Mouse (Mus musculus) layer of hippocampus, adult 8-10 months (tissue): ENCODE measurements around the gene Mindy1. TPM values are rescaled to one million over a fixed set of nuclear protein-coding genes. Genes with fewer than 3 reads are reported as not detected.
A peak's percentile ranks its signal among the peaks of the same experiment; 100 is the strongest.

Experiments
- DNase-seq, 2 experiments: peaks; one replicate each; pipeline ENCODE4 v3.0.0; 2022; ENCODE audit warnings: low spot score in 2 of 2
- total RNA-seq, 4 experiments: library from RNA; stranded (reverse); gene quantifications; 2 replicates each; pipeline ENCODE4 v1.2.4; 2022

Mindy1 gene
- total RNA-seq, 4 experiments from 2014 or later = 20.7 to 28.4 (median 23.9) TPM

- DNase-seq = no peak
Observed at GRCm38 (mm10) chr3:95293537-95293936, 12.4 kb downstream of the Mindy1 start.

- no peak for DNase-seq
Observed at GRCm38 (mm10) chr3:95294316-95294715, 13.2 kb downstream of the Mindy1 start.

DNA sequence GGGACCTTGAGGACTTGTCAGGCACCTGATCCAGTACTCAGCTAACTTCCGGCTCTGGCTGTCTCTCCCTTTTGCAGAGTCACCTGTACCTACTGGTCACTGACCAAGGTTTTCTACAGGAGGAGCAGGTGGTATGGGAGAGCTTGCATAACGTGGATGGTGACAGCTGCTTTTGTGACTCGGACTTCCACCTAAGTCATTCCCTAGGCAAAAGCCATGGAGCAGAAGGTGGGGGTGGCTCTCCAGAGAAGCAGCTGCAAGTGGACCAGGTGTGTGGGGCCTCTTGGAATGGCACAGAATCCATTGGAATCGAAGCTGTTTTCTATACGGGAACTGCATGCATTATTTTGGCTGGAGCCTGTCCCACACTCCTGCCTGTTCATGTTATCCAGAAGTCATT is 13.6 kb downstream of the Mindy1 start:
- no peak for DNase-seq

DNA sequence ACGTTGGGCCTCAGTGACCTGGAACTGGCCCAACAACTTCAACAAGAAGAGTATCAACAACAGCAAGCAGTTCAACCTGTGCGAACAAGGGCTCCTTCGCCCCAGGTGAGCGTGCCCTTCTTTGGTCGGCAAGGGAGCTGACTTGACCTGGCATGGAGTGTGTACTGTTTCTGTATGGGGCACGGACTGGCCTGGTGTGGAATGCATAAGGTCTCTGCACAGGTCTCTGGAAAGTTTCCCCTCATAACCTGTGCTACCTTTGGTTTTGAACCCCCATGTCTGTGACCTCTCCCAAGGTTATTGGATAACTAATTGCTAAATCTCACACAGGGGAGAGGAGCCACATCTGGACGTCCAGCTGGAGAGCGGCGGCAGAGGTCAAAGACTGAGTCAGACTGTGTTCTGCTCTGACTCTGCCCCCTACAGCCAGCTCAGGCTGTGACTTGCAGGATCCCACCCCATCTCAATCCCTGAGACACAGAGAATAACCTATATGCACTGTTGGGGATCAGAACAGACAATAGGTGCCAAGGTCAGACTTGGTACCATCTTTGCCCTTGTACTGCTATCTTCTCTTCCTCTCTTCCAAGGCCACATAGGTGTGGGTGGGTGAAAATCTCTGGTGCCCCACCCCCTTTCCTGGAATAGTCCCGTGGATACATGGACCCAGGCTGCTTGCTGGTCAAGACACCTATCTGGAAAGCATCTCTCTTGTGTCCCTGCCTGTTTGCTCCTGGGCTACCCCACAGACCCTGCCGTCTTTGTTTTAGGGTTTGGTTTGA is 14.4 kb downstream of the Mindy1 start:
- DNase-seq = no peak

DNA sequence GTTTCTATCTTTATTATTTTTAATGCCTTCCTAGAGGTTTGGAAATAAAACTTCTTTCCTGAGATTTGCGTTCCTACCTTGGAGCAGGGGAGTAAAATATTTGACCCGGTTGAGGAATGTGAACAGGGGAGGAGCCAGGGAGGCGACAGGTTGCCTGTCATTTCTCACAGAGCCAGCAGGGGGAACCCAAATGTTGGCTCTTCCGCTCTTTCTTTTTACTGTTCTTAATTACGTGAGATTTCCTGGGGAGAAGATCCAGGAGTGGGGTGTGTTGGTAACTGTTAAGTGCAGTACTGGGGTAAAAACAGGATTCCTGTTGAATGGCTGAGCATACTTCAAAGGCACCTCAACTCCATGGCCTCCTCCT is 14.9 kb downstream of the Mindy1 start:
- DNase-seq = no peak

- no peak for DNase-seq
Observed at GRCm38 (mm10) chr3:95298018-95298417, 16.9 kb downstream of the Mindy1 start.

- no peak for DNase-seq
Observed at GRCm38 (mm10) chr3:95301204-95301796, 20.2 kb downstream of the Mindy1 start.

GRCm38 (mm10) chr3:95306244-95306643 is 25.1 kb downstream of the Mindy1 start:
- DNase-seq = no peak

DNA sequence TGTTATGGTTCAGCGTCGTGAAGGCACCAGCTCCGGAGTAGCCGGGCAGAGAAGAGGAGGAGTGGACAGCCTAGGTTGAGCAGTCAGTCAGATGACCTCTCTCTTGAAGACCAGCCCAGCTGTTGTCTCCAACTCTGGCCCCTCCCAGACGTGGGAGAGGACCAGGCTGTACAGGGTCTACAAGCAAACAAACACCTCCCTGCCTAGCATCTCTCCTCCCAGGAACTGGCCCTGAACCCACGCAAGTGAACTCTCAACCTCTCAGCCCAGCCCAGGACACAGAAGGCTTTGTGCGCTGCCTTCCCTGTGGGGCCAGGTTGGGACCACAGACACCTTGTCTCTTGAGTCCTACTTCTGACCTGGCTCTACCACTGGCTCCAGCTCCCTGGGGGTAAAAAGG is 26.0 kb downstream of the Mindy1 start, which contains the start of gene Anxa9:
TSS of gene Anxa9 (minus strand) at position 77 of the 400 bp plus-strand sequence.
- no peak for DNase-seq

DNA sequence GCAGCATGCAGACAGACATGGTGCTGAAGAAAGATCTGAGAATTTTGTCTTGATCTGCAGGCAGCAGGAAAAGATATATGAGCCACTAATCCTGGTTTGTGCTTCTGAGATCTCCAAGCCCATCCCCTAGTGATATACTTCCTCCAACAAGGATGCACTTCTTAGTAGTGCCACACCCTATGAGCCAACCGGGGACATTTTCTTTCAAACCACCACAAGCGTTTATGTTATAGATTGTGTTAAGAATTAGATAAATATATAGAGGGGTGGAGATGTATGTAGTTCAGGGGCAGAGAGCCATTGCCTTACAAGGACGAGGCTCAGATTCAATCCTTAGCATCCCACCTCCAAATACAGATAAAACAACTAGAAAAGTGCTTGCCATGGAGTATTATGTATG is 29.4 kb downstream of the Mindy1 start:
- DNase-seq = no peak

GRCm38 (mm10) chr3:95310968-95311882 is 30.1 kb downstream of the Mindy1 start:
- DNase-seq = peak in 1 of 2 experiments; percentile 67

DNA sequence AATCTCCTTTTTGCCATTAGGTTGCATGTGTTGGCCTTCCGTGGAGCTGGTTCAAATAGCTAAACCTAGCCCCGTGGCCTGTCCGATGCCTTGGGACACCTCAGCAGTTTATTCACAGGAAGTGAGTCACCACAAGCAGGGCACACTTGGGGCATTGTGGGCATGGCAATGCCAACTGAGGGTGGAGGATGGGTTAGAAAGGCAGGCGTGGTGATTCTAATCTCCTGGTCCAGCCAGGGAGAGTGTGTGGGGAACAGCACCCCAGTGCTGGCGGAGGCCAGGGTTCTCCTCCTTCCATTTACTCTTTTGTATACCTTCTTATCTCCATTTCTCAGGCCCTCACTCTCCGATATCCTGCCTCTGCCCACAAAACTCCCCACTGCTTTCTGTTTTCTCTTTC is 31.5 kb downstream of the Mindy1 start:
- no peak for DNase-seq

DNA sequence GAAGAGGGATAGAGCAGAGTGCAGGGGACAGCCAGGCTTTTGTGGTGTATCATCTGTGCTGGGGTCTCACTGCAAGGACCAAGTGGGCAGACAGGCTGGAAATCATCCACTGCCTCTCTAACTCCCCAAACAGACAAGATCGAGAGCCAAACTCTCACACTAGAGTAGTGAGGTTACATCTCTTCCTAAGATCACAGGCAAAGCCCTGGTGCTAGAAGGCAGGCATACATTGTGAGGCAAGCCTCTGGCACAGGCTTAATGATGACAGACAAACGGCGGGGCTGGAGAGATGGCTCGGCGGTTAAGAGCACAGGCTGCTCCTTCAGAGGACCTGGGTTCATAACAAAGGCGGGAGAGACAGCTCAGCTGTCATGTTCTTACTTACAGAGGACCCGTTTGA is 32.3 kb downstream of the Mindy1 start:
- DNase-seq = no peak

- no peak for DNase-seq
Observed at GRCm38 (mm10) chr3:95314075-95314474, 32.9 kb downstream of the Mindy1 start.

- no peak for DNase-seq
Observed at GRCm38 (mm10) chr3:95314486-95315093, 33.4 kb downstream of the Mindy1 start, which contains the start of gene Cers2. Cers2 (plus strand) TSS chr3:95314791.

DNA sequence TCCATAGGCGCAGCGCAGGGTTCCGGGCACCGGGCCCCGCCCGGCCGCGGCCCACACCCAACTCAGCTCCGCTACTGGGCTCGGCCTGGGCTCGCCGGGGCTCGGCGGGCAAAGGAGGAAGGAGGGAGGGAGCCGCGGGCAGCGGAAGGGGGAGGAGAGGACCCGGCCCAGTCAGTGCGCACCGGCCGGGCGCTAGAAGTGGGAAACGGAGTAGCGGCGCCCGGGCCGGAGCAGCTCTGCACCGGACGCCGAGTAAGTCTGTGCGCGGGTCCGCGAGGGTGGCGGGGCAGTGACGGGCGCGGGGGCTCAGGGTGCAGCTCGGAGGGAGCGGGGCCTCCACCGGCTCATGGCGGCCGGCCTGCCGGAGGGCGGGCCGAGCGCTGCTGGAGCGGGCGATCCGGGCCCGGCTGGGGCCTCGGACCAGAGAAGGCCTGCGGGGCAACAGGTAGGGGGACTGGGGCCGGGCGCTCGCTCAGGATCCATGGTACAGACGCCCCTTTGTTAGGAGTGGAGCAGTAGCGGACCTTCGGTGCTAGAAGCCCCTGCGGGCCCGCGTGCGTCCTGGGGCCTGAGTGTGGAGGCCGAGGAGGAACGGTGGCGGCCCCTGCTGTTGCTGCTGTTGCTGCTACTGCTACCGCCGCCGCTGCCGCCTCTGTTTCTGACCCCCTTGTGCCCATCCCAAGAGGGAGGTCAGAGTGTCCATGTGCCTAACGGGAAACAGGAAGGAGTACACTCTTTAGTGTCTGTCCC is 34.1 kb downstream of the Mindy1 start:
- DNase-seq = peak in 1 of 2 experiments; percentile 54

DNA sequence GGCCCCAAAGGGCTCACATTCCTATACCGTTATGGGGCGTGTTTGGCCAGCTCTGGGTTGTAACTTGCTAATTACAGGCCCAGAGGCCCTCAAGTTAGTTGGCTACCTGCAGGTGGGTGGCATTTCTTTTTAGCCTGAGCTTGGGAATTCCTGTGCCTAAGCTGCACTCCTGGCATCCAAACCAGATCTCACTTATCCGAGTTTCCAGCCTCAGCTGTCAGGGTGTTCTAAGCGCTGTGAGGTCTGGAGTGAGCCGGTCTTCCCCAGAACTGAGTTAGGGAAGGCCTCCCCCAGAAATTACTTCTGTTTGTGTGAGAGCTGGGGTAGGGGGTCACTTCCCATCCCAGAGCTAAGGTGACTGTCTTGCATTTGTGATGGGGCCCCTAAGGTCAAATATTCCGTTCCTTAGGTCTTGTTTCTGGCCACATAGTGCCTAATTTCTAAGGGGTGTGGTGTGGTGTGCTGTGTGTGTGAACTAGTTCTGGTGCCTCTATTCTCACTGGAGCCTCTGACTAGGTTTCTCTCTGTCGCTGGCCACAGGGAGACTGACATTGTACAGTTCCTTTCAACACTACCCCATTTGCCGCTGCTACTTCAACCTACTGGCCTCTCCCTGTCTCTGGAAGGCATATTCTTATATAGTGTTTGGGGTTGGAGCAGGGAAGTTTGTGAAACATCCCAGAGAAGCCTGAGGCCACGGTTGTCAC is 34.9 kb downstream of the Mindy1 start:
- no peak for DNase-seq

DNA sequence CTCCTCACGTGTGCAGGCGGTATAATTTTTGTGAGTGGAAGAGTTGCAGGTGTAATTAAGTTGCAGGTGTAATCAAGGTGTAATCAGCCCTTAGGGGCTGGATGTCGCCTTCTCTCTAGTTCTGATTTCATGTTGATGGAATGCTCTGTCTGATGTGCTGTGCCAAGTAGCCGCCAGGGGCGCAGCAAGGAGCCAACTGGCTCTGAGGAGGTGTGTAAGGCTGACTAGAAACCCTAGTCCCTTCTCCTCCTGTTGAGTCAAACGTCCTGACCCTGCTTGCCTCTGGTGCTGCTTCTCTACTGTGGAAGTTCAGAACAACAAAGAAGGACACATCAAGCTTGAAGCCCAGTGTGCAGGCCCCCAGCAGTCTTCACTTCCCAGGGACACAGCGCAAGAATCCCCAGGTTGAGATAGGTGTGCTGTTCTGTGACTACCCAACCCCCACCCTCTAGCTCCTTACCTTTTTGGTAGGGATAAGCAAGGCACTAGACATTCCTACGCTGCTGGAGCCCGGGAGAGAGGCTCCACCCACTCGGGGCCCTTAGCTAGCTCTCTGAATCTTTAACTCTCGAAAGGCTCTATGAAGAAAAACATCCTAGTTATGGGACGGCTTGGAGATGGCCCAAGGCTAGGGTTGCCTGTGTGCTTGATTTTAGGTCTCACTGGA is 36.4 kb downstream of the Mindy1 start:
- DNase-seq = peak in 1 of 2 experiments; percentile 37

GRCm38 (mm10) chr3:95318548-95318947 is 37.4 kb downstream of the Mindy1 start:
- DNase-seq = peak in 1 of 2 experiments; percentile 23
